Mouse (Mus musculus): Measurements from ENCODE around the gene Zdhhc22. TPM values are rescaled to one million over a fixed set of nuclear protein-coding genes. Genes with fewer than 3 reads are reported as not detected.

Zdhhc22 gene
- not detected for total RNA-seq (2021)
- long read RNA-seq, experiment 1 = 0 reads
- long read RNA-seq, experiment 2 = 0 reads

- peak in 1 of 2 experiments; percentile 39 for DNase-seq (ENCODE audit: low spot score in 2 of 2)
Measured at GRCm38 (mm10) chr12:86989890-86990754, at the start of gene Zdhhc22. Gene Zdhhc22 (minus strand): TSS chr12:86990430.

- DNase-seq (ENCODE audit: low spot score in 2 of 2) = no peak
Measured at GRCm38 (mm10) chr12:87036631-87037030, 46.4 kb upstream of the Zdhhc22 start.

GRCm38 (mm10) chr12:87031163-87031763 lies 41.0 kb upstream of the Zdhhc22 start:
- DNase-seq (ENCODE audit: low spot score in 2 of 2) = no peak

- no peak for DNase-seq (ENCODE audit: low spot score in 2 of 2)
Measured at GRCm38 (mm10) chr12:87029251-87029976, 39.2 kb upstream of the Zdhhc22 start.

- no peak for DNase-seq (ENCODE audit: low spot score in 2 of 2)
Measured at GRCm38 (mm10) chr12:87028068-87028467, 37.8 kb upstream of the Zdhhc22 start.

GRCm38 (mm10) chr12:87027391-87027790 lies 37.2 kb upstream of the Zdhhc22 start:
- no peak for DNase-seq (ENCODE audit: low spot score in 2 of 2)

GRCm38 (mm10) chr12:87026871-87027240 lies 36.6 kb upstream of the Zdhhc22 start:
- DNase-seq (ENCODE audit: low spot score in 2 of 2) = no peak

- DNase-seq (ENCODE audit: low spot score in 2 of 2) = no peak
Measured at GRCm38 (mm10) chr12:87026109-87026870, 36.1 kb upstream of the Zdhhc22 start.

GRCm38 (mm10) chr12:87023456-87023855 lies 33.2 kb upstream of the Zdhhc22 start:
- DNase-seq (ENCODE audit: low spot score in 2 of 2) = no peak

GRCm38 (mm10) chr12:87022006-87022405 lies 31.8 kb upstream of the Zdhhc22 start:
- DNase-seq (ENCODE audit: low spot score in 2 of 2) = no peak

GRCm38 (mm10) chr12:87021040-87021439 lies 30.8 kb upstream of the Zdhhc22 start, which contains the start of gene Tmem63c:
Gene Tmem63c (plus strand): TSS chr12:87021340.
- no peak for DNase-seq (ENCODE audit: low spot score in 2 of 2)

- no peak for DNase-seq (ENCODE audit: low spot score in 2 of 2)
Measured at GRCm38 (mm10) chr12:87018756-87019155, 28.5 kb upstream of the Zdhhc22 start.

GRCm38 (mm10) chr12:87017041-87017440 lies 26.8 kb upstream of the Zdhhc22 start:
- no peak for DNase-seq (ENCODE audit: low spot score in 2 of 2)

GRCm38 (mm10) chr12:87004596-87004995 lies 14.4 kb upstream of the Zdhhc22 start:
- DNase-seq (ENCODE audit: low spot score in 2 of 2) = no peak

- no peak for DNase-seq (ENCODE audit: low spot score in 2 of 2)
Measured at GRCm38 (mm10) chr12:87003606-87004005, 13.4 kb upstream of the Zdhhc22 start.

- no peak for DNase-seq (ENCODE audit: low spot score in 2 of 2)
Measured at GRCm38 (mm10) chr12:87002815-87003214, 12.6 kb upstream of the Zdhhc22 start.

GRCm38 (mm10) chr12:87002209-87002608 lies 12.0 kb upstream of the Zdhhc22 start:
- no peak for DNase-seq (ENCODE audit: low spot score in 2 of 2)

GRCm38 (mm10) chr12:87000840-87001176 lies 10.6 kb upstream of the Zdhhc22 start:
- DNase-seq (ENCODE audit: low spot score in 2 of 2) = no peak

- DNase-seq (ENCODE audit: low spot score in 2 of 2) = no peak
Measured at GRCm38 (mm10) chr12:87000151-87000839, 10.1 kb upstream of the Zdhhc22 start.

- no peak for DNase-seq (ENCODE audit: low spot score in 2 of 2)
Measured at GRCm38 (mm10) chr12:86999283-86999820, 9.1 kb upstream of the Zdhhc22 start.
